Comparison of ENCODE assay signal across 25 mouse cellular contexts in the genomic region with DNA sequence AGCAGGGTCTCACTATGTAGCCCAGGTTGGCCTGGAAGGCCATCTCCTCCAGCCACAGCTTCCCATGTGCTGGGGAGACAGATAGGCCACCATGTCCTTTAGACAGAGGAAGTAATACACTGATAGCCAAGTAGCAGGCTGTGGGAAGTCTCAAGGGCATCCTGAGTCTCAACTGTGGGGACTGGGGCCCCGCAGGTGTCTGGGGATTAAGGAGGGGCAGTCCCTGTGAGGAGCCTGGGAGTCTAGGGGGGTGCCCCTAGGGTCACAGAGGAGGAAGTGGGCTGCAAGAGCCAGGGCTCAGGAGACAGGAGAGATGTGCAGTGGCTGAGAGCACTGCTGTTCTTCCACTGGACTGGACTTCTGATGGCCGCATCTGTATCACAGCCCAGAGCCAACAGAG. TPM values are rescaled to one million over a fixed set of nuclear protein-coding genes. Genes with fewer than 3 reads are reported as not detected.
DNase-seq lines count a peak whose midpoint lies in the region; ATAC-seq and TF ChIP-seq lines count a peak whose summit lies in the region.
"Had no signal": no experiment of that assay in that cellular context is flagged by ENCODE, and none has a peak within 500 bp of the region (broad histone marks: within the 10 kb centered on the region; RNA-seq: fewer than 3 reads in every experiment).

No protein-coding gene starts in this region.

- WGBS in hindbrain, embryonic 13.5 days, result 60% methylated on average over 2 of the region's 2 CpGs
- 50% methylated on average over 2 of the region's 2 CpGs for WGBS in hindbrain, embryonic 12.5 days
- 67% methylated on average over 2 of the region's 2 CpGs for WGBS in neural tube, embryonic 12.5 days
- 64% methylated on average over 2 of the region's 2 CpGs for WGBS in neural tube, embryonic 15.5 days
- whole genome bisulfite sequencing in liver, postnatal 0 days (ENCODE audit: insufficient replicate concordance), result 34% methylated on average over 2 of the region's 2 CpGs

- H3K4me2 ChIP-seq in hindbrain, embryonic 13.5 days, result no peak overlapping the region
- no peak overlapping the region for H3K4me2 ChIP-seq in hindbrain, embryonic 12.5 days (replicated peaks)
- H3K4me2 ChIP-seq in neural tube, embryonic 12.5 days (replicated peaks), result no peak overlapping the region
- H3K4me2 ChIP-seq in neural tube, embryonic 15.5 days, result no peak overlapping the region
- no peak overlapping the region for H3K4me2 ChIP-seq in liver, postnatal 0 days (ENCODE audit: low read depth, low read length)
- H3K4me2 ChIP-seq: forebrain, embryonic 13.5 days; hindbrain, embryonic 14.5 days; limb, embryonic 15.5 days had no signal

- H3K27ac ChIP-seq in hindbrain, embryonic 13.5 days, result no peak overlapping the region
- H3K27ac ChIP-seq in hindbrain, embryonic 12.5 days, result no peak overlapping the region
- no peak overlapping the region for H3K27ac ChIP-seq in neural tube, embryonic 12.5 days
- H3K27ac ChIP-seq in neural tube, embryonic 15.5 days (replicated peaks), result no peak overlapping the region
- no peak overlapping the region for H3K27ac ChIP-seq in MEL (ENCODE audit: control insufficient read depth, low read depth, low read length)
- H3K27ac ChIP-seq in liver, postnatal 0 days (ENCODE audit: low read depth), result no peak overlapping the region
- H3K27ac ChIP-seq: forebrain, embryonic 13.5 days; hindbrain, embryonic 14.5 days; layer of hippocampus, adult 2 months; limb, embryonic 15.5 days had no signal

- 0 out of 4 replicates have a peak, but pooled peaks have one; percentile 11 to 13 for TF ChIP-seq EP300 in MEL (IDR thresholded peaks at IDR 0.05; ENCODE audit: low read depth in 1 of 2, low read length in 2 of 2)
- TF ChIP-seq EP300 in liver, postnatal 0 days (IDR thresholded peaks at IDR 0.05; ENCODE audit: low read depth), result no peak

- H3K4me3 ChIP-seq in hindbrain, embryonic 13.5 days, result no peak overlapping the region
- H3K4me3 ChIP-seq in hindbrain, embryonic 12.5 days, result no peak overlapping the region
- H3K4me3 ChIP-seq in neural tube, embryonic 12.5 days, result no peak overlapping the region
- no peak overlapping the region for H3K4me3 ChIP-seq in neural tube, embryonic 15.5 days (replicated peaks)
- H3K4me3 ChIP-seq in MEL (ENCODE audit: control insufficient read depth in 1 of 2, insufficient read depth in 1 of 2, low read depth in 2 of 2, low read length in 2 of 2), result no peak overlapping the region
- H3K4me3 ChIP-seq in liver, postnatal 0 days (ENCODE audit: low read depth, low read length), result no peak overlapping the region
- H3K4me3 ChIP-seq: erythroblast, embryonic 14.5 days; forebrain, embryonic 13.5 days; layer of hippocampus, adult 2 months; limb, embryonic 15.5 days had no signal

- TF ChIP-seq RAD21 in MEL (IDR thresholded peaks at IDR 0.05; ENCODE audit: low read depth, low read length), result no peak

- H3K27me3 ChIP-seq in hindbrain, embryonic 13.5 days, result peaks cover 42% of the 10 kb centered on the region
- H3K27me3 ChIP-seq in hindbrain, embryonic 12.5 days, result peaks cover 39% of the 10 kb centered on the region
- peaks cover 31% of the 10 kb centered on the region for H3K27me3 ChIP-seq in neural tube, embryonic 12.5 days (replicated peaks)
- peaks cover 28% of the 10 kb centered on the region for H3K27me3 ChIP-seq in neural tube, embryonic 15.5 days (replicated peaks)
- no peaks in the 10 kb centered on the region for H3K27me3 ChIP-seq in MEL (ENCODE audit: control insufficient read depth in 1 of 2, insufficient read depth in 2 of 2, low read length in 2 of 2)
- 0 out of 2 replicates have a peak, but pooled peaks cover 2% of the 10 kb centered on the region for H3K27me3 ChIP-seq in liver, postnatal 0 days (ENCODE audit: insufficient read depth, low read length)

- H3K9me3 ChIP-seq in hindbrain, embryonic 13.5 days, result no peaks in the 10 kb centered on the region
- H3K9me3 ChIP-seq in hindbrain, embryonic 12.5 days (replicated peaks), result no peaks in the 10 kb centered on the region
- H3K9me3 ChIP-seq in neural tube, embryonic 12.5 days, result no peaks in the 10 kb centered on the region
- H3K9me3 ChIP-seq in neural tube, embryonic 15.5 days (replicated peaks), result no peaks in the 10 kb centered on the region
- no peaks in the 10 kb centered on the region for H3K9me3 ChIP-seq in MEL (replicated peaks; ENCODE audit: insufficient read depth, low read length)
- no peaks in the 10 kb centered on the region for H3K9me3 ChIP-seq in liver, postnatal 0 days (ENCODE audit: low read length)
- H3K9me3 ChIP-seq: forebrain, embryonic 13.5 days; limb, embryonic 15.5 days had no signal

- TF ChIP-seq POLR2A in MEL (IDR thresholded peaks at IDR 0.05; ENCODE audit: control insufficient read depth in 1 of 2, insufficient read depth in 1 of 2, low read depth in 1 of 2, low read length in 2 of 2, poor library complexity in 1 of 2), result no peak

- peak overlapping the region; percentile 55; the same call in 1 of the 2 replicates for H3K9ac ChIP-seq in hindbrain, embryonic 13.5 days
- no peak overlapping the region for H3K9ac ChIP-seq in hindbrain, embryonic 12.5 days
- 0 out of 2 replicates have a peak overlapping the region, but pooled peaks have one; percentile 13 for H3K9ac ChIP-seq in neural tube, embryonic 12.5 days
- H3K9ac ChIP-seq in neural tube, embryonic 15.5 days (replicated peaks), result no peak overlapping the region
- no peak overlapping the region for H3K9ac ChIP-seq in MEL (ENCODE audit: control insufficient read depth, low read depth, low read length, poor library complexity, severe bottlenecking)
- no peak overlapping the region for H3K9ac ChIP-seq in liver, postnatal 0 days (replicated peaks)
- H3K9ac ChIP-seq: forebrain, embryonic 13.5 days; hindbrain, embryonic 14.5 days; limb, embryonic 15.5 days had no signal

- no peak for TF ChIP-seq CTCF in MEL (IDR thresholded peaks at IDR 0.05 in 2 of 3, conservative IDR thresholded peaks at IDR 0.05 in 1 of 3; ENCODE audit: control insufficient read depth in 1 of 3, insufficient read depth in 1 of 3, low read depth in 2 of 3, low read length in 3 of 3, poor library complexity in 1 of 3, severe bottlenecking in 1 of 3)
- no peak for TF ChIP-seq CTCF in liver, postnatal 0 days (IDR thresholded peaks at IDR 0.05; ENCODE audit: low read depth)

- no peaks in the 10 kb centered on the region for H3K79me2 ChIP-seq in MEL (ENCODE audit: control insufficient read depth, insufficient read depth, low read length, poor library complexity)

- DNase-seq in MEL (ENCODE audit: low read depth, low spot score), result peak; percentile 38
- DNase-seq in liver, postnatal 0 days, result peak; percentile 38
- no peak for DNase-seq in lung, postnatal 25 days (ENCODE audit: low spot score)
- no peak for DNase-seq in yolk sac, embryonic 10.5 days (ENCODE audit: low spot score)
- DNase-seq: adrenal gland, adult 8-10 months; cerebellum, adult 8-10 months; gastrocnemius, postnatal 25 days; heart, postnatal 10 days; kidney, adult 11 months; kidney, postnatal 10 days; layer of hippocampus, postnatal 36 days; thymus, postnatal 25 days had no signal

- no peak for ATAC-seq in hindbrain, embryonic 13.5 days (ENCODE audit: low FRiP score)
- ATAC-seq in hindbrain, embryonic 12.5 days (ENCODE audit: low FRiP score), result no peak
- no peak for ATAC-seq in neural tube, embryonic 12.5 days (ENCODE audit: low FRiP score, low read depth)
- ATAC-seq in neural tube, embryonic 15.5 days (ENCODE audit: low FRiP score), result no peak
- no peak for ATAC-seq in liver, postnatal 0 days
- ATAC-seq: forebrain, embryonic 13.5 days had no signal

- no peaks in the 10 kb centered on the region for H3K36me3 ChIP-seq in hindbrain, embryonic 13.5 days
- H3K36me3 ChIP-seq in hindbrain, embryonic 12.5 days, result no peaks in the 10 kb centered on the region
- no peaks in the 10 kb centered on the region for H3K36me3 ChIP-seq in neural tube, embryonic 12.5 days
- no peaks in the 10 kb centered on the region for H3K36me3 ChIP-seq in neural tube, embryonic 15.5 days
- no peaks in the 10 kb centered on the region; a peak in 2 of 4 replicates for H3K36me3 ChIP-seq in MEL (ENCODE audit: control insufficient read depth in 1 of 2, insufficient read depth in 2 of 2, low read length in 2 of 2)
- H3K36me3 ChIP-seq in liver, postnatal 0 days (replicated peaks; ENCODE audit: insufficient read depth, low read length), result no peaks in the 10 kb centered on the region
- H3K36me3 ChIP-seq: limb, embryonic 15.5 days had no signal

- peaks cover 13% of the 10 kb centered on the region for H3K4me1 ChIP-seq in hindbrain, embryonic 13.5 days (replicated peaks)
- H3K4me1 ChIP-seq in hindbrain, embryonic 12.5 days, result peaks cover 12% of the 10 kb centered on the region
- H3K4me1 ChIP-seq in neural tube, embryonic 12.5 days, result peaks cover 7% of the 10 kb centered on the region; the same call in 1 of the 2 replicates
- peaks cover 7% of the 10 kb centered on the region for H3K4me1 ChIP-seq in neural tube, embryonic 15.5 days
- H3K4me1 ChIP-seq in MEL (ENCODE audit: control insufficient read depth in 1 of 2, insufficient read depth in 2 of 2, low read length in 2 of 2), result peaks cover 6 to 19% of the 10 kb centered on the region in 2 experiments
- H3K4me1 ChIP-seq in liver, postnatal 0 days (ENCODE audit: insufficient read depth), result peaks cover 21% of the 10 kb centered on the region

RNA-seq across cellular contexts. Expression of a gene that starts 9.5 kb away (rescaled TPM):
- polyA plus RNA-seq in hindbrain, embryonic 13.5 days (2015; fragmentation: Nextera tagmentation; extraction: Ambion mirVana), result 60.9 and 62.5 TPM in 2 replicates
- polyA plus RNA-seq in hindbrain, embryonic 12.5 days (2016; fragmentation: Nextera tagmentation; extraction: Ambion mirVana), result 176 and 178 TPM in 2 replicates
- 156 and 166 TPM in 2 replicates for polyA plus RNA-seq in neural tube, embryonic 12.5 days (2016; fragmentation: Nextera tagmentation; extraction: Ambion mirVana)
- 33.4 and 51.7 TPM in 2 replicates for polyA plus RNA-seq in neural tube, embryonic 15.5 days (2015; fragmentation: Nextera tagmentation; extraction: Ambion mirVana)
- 113 and 125 TPM in 2 replicates for total RNA-seq in MEL (2012; rRNA removed)
- 100 to 1,000 TPM in 1 of 2 experiments, not detected in 1; 258 TPM for polyA plus RNA-seq in MEL (2012; ENCODE audit: insufficient read depth in 1 of 2, insufficient read length in 2 of 2, low read depth in 1 of 2, low replicate concordance in 2 of 2, missing spikeins in 1 of 2)
- polyA plus RNA-seq in liver, postnatal 0 days (2015; fragmentation: Nextera tagmentation; extraction: Ambion mirVana), result 28.2 and 29.5 TPM in 2 replicates

RNA-seq across cellular contexts. Expression of a gene that starts 36.4 kb away (rescaled TPM):
- 575 and 577 TPM in 2 replicates for polyA plus RNA-seq in hindbrain, embryonic 13.5 days (2015; fragmentation: Nextera tagmentation; extraction: Ambion mirVana)
- polyA plus RNA-seq in hindbrain, embryonic 12.5 days (2016; fragmentation: Nextera tagmentation; extraction: Ambion mirVana), result 312 and 406 TPM in 2 replicates
- 436 and 478 TPM in 2 replicates for polyA plus RNA-seq in neural tube, embryonic 12.5 days (2016; fragmentation: Nextera tagmentation; extraction: Ambion mirVana)
- polyA plus RNA-seq in neural tube, embryonic 15.5 days (2015; fragmentation: Nextera tagmentation; extraction: Ambion mirVana), result 731 and 790 TPM in 2 replicates
- total RNA-seq in MEL (2012; rRNA removed), result 879 and 935 TPM in 2 replicates
- polyA plus RNA-seq in MEL (2012; ENCODE audit: insufficient read depth in 1 of 2, insufficient read length in 2 of 2, low read depth in 1 of 2, low replicate concordance in 2 of 2, missing spikeins in 1 of 2), result 100 to 1,000 TPM in 1 of 2 experiments, not detected in 1; 481 TPM
- polyA plus RNA-seq in liver, postnatal 0 days (2015; fragmentation: Nextera tagmentation; extraction: Ambion mirVana), result 753 and 771 TPM in 2 replicates

RNA-seq across cellular contexts. Expression of a gene that starts 43.6 kb away (rescaled TPM):
- 230 TPM in 2 replicates for polyA plus RNA-seq in hindbrain, embryonic 13.5 days (2015; fragmentation: Nextera tagmentation; extraction: Ambion mirVana)
- polyA plus RNA-seq in hindbrain, embryonic 12.5 days (2016; fragmentation: Nextera tagmentation; extraction: Ambion mirVana), result 275 and 296 TPM in 2 replicates
- 304 and 314 TPM in 2 replicates for polyA plus RNA-seq in neural tube, embryonic 12.5 days (2016; fragmentation: Nextera tagmentation; extraction: Ambion mirVana)
- 195 and 209 TPM in 2 replicates for polyA plus RNA-seq in neural tube, embryonic 15.5 days (2015; fragmentation: Nextera tagmentation; extraction: Ambion mirVana)
- 81.4 and 86.9 TPM in 2 replicates for total RNA-seq in MEL (2012; rRNA removed)
- 100 to 1,000 TPM in 1 of 2 experiments, not detected in 1; 289 TPM for polyA plus RNA-seq in MEL (2012; ENCODE audit: insufficient read depth in 1 of 2, insufficient read length in 2 of 2, low read depth in 1 of 2, low replicate concordance in 2 of 2, missing spikeins in 1 of 2)
- polyA plus RNA-seq in liver, postnatal 0 days (2015; fragmentation: Nextera tagmentation; extraction: Ambion mirVana), result 33.4 and 33.5 TPM in 2 replicates

RNA-seq across cellular contexts. Expression of a gene that starts 51.6 kb away (rescaled TPM):
- polyA plus RNA-seq in hindbrain, embryonic 13.5 days (2015; fragmentation: Nextera tagmentation; extraction: Ambion mirVana), result 2.1 and 2.5 TPM in 2 replicates
- 1.7 and 2.3 TPM in 2 replicates for polyA plus RNA-seq in hindbrain, embryonic 12.5 days (2016; fragmentation: Nextera tagmentation; extraction: Ambion mirVana)
- 1.0 and 1.2 TPM in 2 replicates for polyA plus RNA-seq in neural tube, embryonic 12.5 days (2016; fragmentation: Nextera tagmentation; extraction: Ambion mirVana)
- polyA plus RNA-seq in neural tube, embryonic 15.5 days (2015; fragmentation: Nextera tagmentation; extraction: Ambion mirVana), result 0.63 and 1.0 TPM in 2 replicates
- total RNA-seq in MEL (2012; rRNA removed), result not detected in 2 replicates
- polyA plus RNA-seq in MEL (2012; ENCODE audit: insufficient read depth in 1 of 2, insufficient read length in 2 of 2, low read depth in 1 of 2, low replicate concordance in 2 of 2, missing spikeins in 1 of 2), result not detected
- not detected in 2 replicates for polyA plus RNA-seq in liver, postnatal 0 days (2015; fragmentation: Nextera tagmentation; extraction: Ambion mirVana)
- total RNA-seq: adrenal gland, adult 8-10 months; gastrocnemius, postnatal 25 days; heart, postnatal 10 days; layer of hippocampus, adult 2 months; left cerebral cortex, postnatal 14 days; megakaryocyte-erythroid progenitor cell, adult 5-6 weeks had no signal
- polyA plus RNA-seq: C2C12; erythroblast, embryonic 14.5 days; limb, embryonic 15.5 days; lung, embryonic 16.5 days had no signal

RNA-seq across cellular contexts. Expression of a gene that starts 55.5 kb away (rescaled TPM):
- polyA plus RNA-seq in hindbrain, embryonic 13.5 days (2015; fragmentation: Nextera tagmentation; extraction: Ambion mirVana), result 14.8 and 16.5 TPM in 2 replicates
- polyA plus RNA-seq in hindbrain, embryonic 12.5 days (2016; fragmentation: Nextera tagmentation; extraction: Ambion mirVana), result 21.4 and 24.8 TPM in 2 replicates
- polyA plus RNA-seq in neural tube, embryonic 12.5 days (2016; fragmentation: Nextera tagmentation; extraction: Ambion mirVana), result 23.6 and 26.5 TPM in 2 replicates
- polyA plus RNA-seq in neural tube, embryonic 15.5 days (2015; fragmentation: Nextera tagmentation; extraction: Ambion mirVana), result 9.1 and 14.0 TPM in 2 replicates
- 14.1 and 15.6 TPM in 2 replicates for total RNA-seq in MEL (2012; rRNA removed)
- polyA plus RNA-seq in MEL (2012; ENCODE audit: insufficient read depth in 1 of 2, insufficient read length in 2 of 2, low read depth in 1 of 2, low replicate concordance in 2 of 2, missing spikeins in 1 of 2), result 10 to 100 TPM in 1 of 2 experiments, not detected in 1; 18.8 TPM
- polyA plus RNA-seq in liver, postnatal 0 days (2015; fragmentation: Nextera tagmentation; extraction: Ambion mirVana), result 0.72 and 0.99 TPM in 2 replicates

Comparison
In these comparisons a context has a peak if more than half of its experiments do, and no peak if none do; other contexts are left out.
1. H3K9ac ChIP-seq: peak in hindbrain, embryonic 13.5 days (single experiment) and neural tube, embryonic 12.5 days (single experiment); none in hindbrain, embryonic 12.5 days (single experiment), neural tube, embryonic 15.5 days (single experiment), MEL (single experiment) and liver, postnatal 0 days (single experiment).
2. DNase-seq: peak in MEL (single experiment) and liver, postnatal 0 days (single experiment); none in lung, postnatal 25 days (single experiment) and yolk sac, embryonic 10.5 days (single experiment).